Mouse (Mus musculus): ENCODE measurements around the gene Trim50. TPM values are rescaled to one million over a fixed set of nuclear protein-coding genes. Genes with fewer than 3 reads are reported as not detected.

Trim50 gene
- polyA plus RNA-seq (2012; rRNA removed) = 1.5 and 2.0 TPM in 2 replicates

DNA sequence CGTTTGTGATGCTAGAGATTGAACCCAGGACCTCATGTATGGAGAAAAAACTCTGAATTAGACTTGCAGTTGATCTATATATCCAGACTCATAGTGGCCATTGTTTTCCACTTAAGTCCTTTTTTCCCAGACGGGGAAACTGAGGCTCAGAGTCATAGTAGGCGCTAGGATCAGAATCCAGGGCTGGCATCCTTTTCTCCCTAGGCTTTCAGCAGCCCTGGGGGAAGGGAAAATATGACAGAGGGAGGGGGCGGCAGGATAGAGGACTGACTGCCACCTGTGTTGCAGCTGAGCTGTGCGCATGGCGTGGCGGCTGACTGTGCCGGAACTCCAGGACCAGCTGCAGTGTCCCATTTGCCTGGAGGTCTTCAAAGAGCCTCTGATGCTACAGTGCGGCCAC, at the start of gene Trim50:
Trim50 (plus strand) TSS at position 301 of the 400 bp plus-strand sequence.

DNA sequence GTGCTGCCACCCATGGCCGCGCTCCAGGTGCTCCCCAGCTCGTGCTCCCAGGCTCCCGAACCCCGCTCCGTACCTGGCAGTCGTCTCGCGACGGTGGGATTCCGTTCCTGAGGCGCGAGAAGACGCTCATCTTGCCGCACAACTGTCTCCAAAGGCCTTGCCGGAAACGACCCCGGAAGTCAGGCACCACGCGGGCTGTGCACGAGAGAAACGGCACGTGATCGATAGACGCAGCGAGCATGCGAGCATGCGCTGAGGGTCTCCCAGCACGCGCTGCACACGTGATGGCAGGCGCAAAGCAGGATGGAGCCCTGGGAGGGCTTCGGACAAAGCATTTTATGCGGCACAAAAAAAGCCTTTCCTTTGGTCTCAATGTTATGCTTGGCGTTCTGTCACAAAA, 3.2 kb upstream of the Trim50 start, which contains the start of gene Fkbp6:
Fkbp6 (minus strand) TSS at position 183 of the 400 bp plus-strand sequence.

DNA sequence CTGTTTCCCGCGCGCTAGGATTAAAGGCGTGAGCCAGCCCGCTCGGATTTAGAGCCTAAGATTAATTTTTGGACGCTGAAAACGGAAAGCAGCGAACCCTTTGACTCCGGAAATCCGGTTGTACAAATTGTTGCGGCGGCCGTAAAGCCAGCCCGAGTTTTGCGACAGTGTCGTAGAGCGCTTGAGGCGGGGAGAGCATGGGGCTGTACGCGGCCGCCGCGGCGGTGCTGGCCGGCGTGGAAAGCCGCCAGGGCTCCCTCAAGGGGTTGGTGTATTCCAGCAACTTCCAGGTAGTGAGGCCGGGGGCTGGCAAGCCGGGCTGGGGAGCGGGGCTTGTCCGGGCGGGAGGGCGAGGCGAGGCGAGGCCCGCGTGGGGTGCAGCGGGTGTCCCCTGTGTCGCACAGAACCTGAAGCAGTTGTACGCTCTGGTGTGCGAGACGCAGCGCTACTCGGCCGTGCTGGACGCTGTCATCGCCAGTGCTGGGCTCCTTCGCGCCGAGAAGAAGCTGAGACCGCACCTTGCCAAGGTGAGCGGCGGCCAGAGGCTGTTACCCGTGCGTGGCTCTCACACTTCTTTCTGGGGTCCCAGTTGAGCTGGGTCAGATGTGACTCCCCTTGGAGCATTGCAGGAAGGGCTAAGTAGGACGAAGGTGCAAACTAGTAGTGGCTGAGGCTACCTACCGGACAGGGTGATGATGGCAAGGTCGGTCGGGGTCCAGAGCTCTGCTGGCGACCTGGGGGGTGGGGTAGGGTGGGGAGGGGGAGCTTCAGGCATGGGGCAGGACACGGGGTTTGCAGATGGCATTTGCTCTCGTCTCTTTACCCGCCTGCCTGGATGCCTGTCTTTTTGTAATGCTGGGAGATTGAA, 16.9 kb downstream of the Trim50 start, which contains the start of gene Nsun5:
Nsun5 (plus strand) TSS at position 167 of the 868 bp plus-strand sequence.

DNA sequence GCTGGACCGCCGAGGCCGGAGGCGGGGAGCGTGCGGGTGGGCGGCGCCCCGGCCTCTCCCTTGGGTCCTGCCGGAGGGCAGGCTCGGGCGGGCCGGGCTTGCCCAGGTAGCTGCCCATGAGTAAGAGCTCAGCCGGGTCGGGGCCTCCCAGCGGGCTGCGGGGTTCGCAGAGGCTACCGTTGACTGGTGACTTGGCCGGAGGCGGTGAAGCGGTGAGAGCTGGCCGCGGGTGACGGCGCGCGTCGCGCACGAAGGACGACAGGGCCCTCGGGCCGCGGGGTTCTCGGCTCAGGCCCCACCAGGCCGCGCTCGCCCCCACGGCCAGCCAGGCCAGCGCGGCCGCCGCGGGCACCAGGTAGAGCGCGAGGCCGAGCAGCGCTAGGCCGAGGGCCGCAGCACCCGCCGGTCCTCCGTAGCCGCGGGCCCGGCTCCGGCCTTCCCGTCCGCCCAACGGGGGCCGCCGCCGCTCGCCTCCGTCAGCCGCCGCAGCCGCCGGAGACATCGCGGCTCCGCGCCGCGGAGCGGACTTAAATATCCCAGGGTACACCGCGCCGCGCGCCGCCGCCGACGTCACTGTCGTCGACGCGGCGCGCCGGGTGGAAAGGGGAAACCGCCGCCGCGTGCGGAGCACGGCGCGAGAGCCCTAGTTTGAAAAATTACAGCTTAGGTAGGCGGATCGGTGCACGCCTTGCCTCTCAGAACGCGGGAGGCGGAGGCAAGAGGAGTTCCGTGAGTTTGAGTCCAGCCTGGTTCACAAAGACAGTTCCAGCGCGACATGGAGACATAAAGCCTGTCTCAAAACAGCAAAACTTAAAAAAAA, 41.1 kb downstream of the Trim50 start, which contains the start of gene Pom121:
Pom121 (minus strand) TSS at position 543 of the 820 bp plus-strand sequence.

Other genes with a start within 250 kb of the Trim50 start
- gene Tbl2, start 203.6 kb upstream of the Trim50 start, polyA plus RNA-seq (2012; rRNA removed) = 11.3 and 12.1 TPM in 2 replicates
- 32.5 and 37.0 TPM in 2 replicates for gene Bcl7b, start 185.0 kb upstream of the Trim50 start, polyA plus RNA-seq (2012; rRNA removed)
- gene Baz1b, start 166.0 kb upstream of the Trim50 start, polyA plus RNA-seq (2012; rRNA removed) = 27.6 and 34.6 TPM in 2 replicates
- gene Fzd9, start 102.1 kb upstream of the Trim50 start, polyA plus RNA-seq (2012; rRNA removed) = 1.5 and 2.5 TPM in 2 replicates
- 2.1 and 3.0 TPM in 2 replicates for gene Fkbp6, start 3.3 kb upstream of the Trim50 start, polyA plus RNA-seq (2012; rRNA removed)
- 47.1 and 49.2 TPM in 2 replicates for gene Nsun5, start 16.7 kb downstream of the Trim50 start, polyA plus RNA-seq (2012; rRNA removed)
- 21.9 and 30.1 TPM in 2 replicates for gene Pom121, start 41.3 kb downstream of the Trim50 start, polyA plus RNA-seq (2012; rRNA removed)
- gene Hip1, start 191.8 kb downstream of the Trim50 start, polyA plus RNA-seq (2012; rRNA removed) = 33.2 and 39.5 TPM in 2 replicates
- gene Ccl26, start 210.3 kb downstream of the Trim50 start, polyA plus RNA-seq (2012; rRNA removed) = not detected in 2 replicates
- gene Ccl24, start 219.8 kb downstream of the Trim50 start, polyA plus RNA-seq (2012; rRNA removed) = 1.1 and 1.2 TPM in 2 replicates

All from ovary, adult 2 months (tissue).